15 mouse cellular contexts compared by ENCODE assay signal in the genomic region with DNA sequence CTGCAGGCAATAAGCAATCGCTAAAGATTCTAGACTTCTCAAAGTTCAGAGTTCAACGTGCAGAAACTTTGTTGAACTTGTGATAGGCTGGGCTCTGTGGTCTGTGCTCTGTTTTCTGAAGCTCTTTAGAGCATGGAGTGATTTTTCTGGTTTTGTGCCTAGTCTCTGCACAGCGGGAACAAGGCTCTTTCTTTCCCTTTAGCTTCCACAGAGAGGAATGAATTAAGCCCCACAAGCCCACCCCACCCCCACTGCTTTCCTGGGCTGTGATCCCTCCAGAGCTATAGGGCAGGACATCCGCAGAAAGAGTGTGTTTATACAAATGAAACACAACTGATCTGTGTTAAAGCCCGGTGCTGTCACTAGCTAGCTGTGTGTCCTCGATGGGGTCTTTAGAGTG.
A peak's percentile ranks its signal among the peaks of the same experiment; 100 is the strongest.
DNase-seq lines count a peak whose midpoint lies in the region; ATAC-seq and TF ChIP-seq lines count a peak whose summit lies in the region.
"Had no signal": no experiment of that assay in that cellular context is flagged by ENCODE, and none has a peak within 500 bp of the region (broad histone marks: within the 10 kb centered on the region; RNA-seq: fewer than 3 reads in every experiment).

No protein-coding gene starts in this region.

- H3K4me2 ChIP-seq in hindbrain, embryonic 13.5 days: no peak overlapping the region
- H3K4me2 ChIP-seq in hindbrain, embryonic 11.5 days (replicated peaks; ENCODE audit: low read depth, low read length): no peak overlapping the region
- H3K4me2 ChIP-seq in forebrain, embryonic 16.5 days (ENCODE audit: low read length): no peak overlapping the region
- H3K4me2 ChIP-seq in midbrain, embryonic 14.5 days (ENCODE audit: low read length): no peak overlapping the region
- H3K4me2 ChIP-seq: heart, embryonic 11.5 days had no signal

- no peaks in the 10 kb centered on the region for H3K36me3 ChIP-seq in hindbrain, embryonic 13.5 days
- no peaks in the 10 kb centered on the region for H3K36me3 ChIP-seq in hindbrain, embryonic 11.5 days (ENCODE audit: control insufficient read depth, insufficient read depth, low read length)
- H3K36me3 ChIP-seq in forebrain, embryonic 16.5 days (ENCODE audit: control insufficient read depth, insufficient read depth): no peaks in the 10 kb centered on the region
- H3K36me3 ChIP-seq in midbrain, embryonic 14.5 days (ENCODE audit: control insufficient read depth, insufficient read depth, low read length): no peaks in the 10 kb centered on the region

- no peaks in the 10 kb centered on the region for H3K9me3 ChIP-seq in hindbrain, embryonic 13.5 days
- H3K9me3 ChIP-seq in hindbrain, embryonic 11.5 days (ENCODE audit: control insufficient read depth, low read length): 0 out of 2 replicates have a peak, but pooled peaks cover 2% of the 10 kb centered on the region
- H3K9me3 ChIP-seq in forebrain, embryonic 16.5 days (ENCODE audit: control insufficient read depth, low read length): no peaks in the 10 kb centered on the region
- peaks cover 4% of the 10 kb centered on the region; the same call in 1 of the 2 replicates for H3K9me3 ChIP-seq in midbrain, embryonic 14.5 days (ENCODE audit: control insufficient read depth, low read length)

- H3K27me3 ChIP-seq in hindbrain, embryonic 13.5 days: peaks cover 14% of the 10 kb centered on the region; the same call in 1 of the 2 replicates
- H3K27me3 ChIP-seq in hindbrain, embryonic 11.5 days (ENCODE audit: control insufficient read depth, insufficient read depth, low read length): no peaks in the 10 kb centered on the region
- H3K27me3 ChIP-seq in forebrain, embryonic 16.5 days (replicated peaks; ENCODE audit: control insufficient read depth, insufficient read depth, low read length): no peaks in the 10 kb centered on the region
- no peaks in the 10 kb centered on the region for H3K27me3 ChIP-seq in midbrain, embryonic 14.5 days (ENCODE audit: control insufficient read depth, insufficient read depth, low read length)

- no peak overlapping the region for H3K9ac ChIP-seq in hindbrain, embryonic 13.5 days
- H3K9ac ChIP-seq in hindbrain, embryonic 11.5 days (ENCODE audit: low read depth, low read length): no peak overlapping the region
- no peak overlapping the region for H3K9ac ChIP-seq in forebrain, embryonic 16.5 days (replicated peaks; ENCODE audit: low read depth, low read length)
- no peak overlapping the region for H3K9ac ChIP-seq in midbrain, embryonic 14.5 days (replicated peaks; ENCODE audit: low read length)

- no peak for DNase-seq in hindbrain, embryonic 11.5 days (ENCODE audit: low spot score)
- DNase-seq in embryo, embryonic 9.5 days (ENCODE audit: extremely low spot score): peak; percentile 13
- DNase-seq in midbrain, embryonic 14.5 days: peak; percentile 50
- no peak for DNase-seq in layer of hippocampus, postnatal 36 days
- no peak for DNase-seq in lung, adult 2 months
- DNase-seq: adrenal gland, adult 8-10 months; cerebellum, adult 18-20 months; gastrocnemius, postnatal 14 days; liver; lung, adult 18-20 months; thymus, postnatal 36 days had no signal

- ATAC-seq in hindbrain, embryonic 13.5 days (ENCODE audit: low FRiP score): no peak
- ATAC-seq in hindbrain, embryonic 11.5 days (ENCODE audit: low FRiP score): no peak
- ATAC-seq in forebrain, embryonic 16.5 days: peak; percentile 26; the same call in 1 of the 2 replicates
- ATAC-seq in midbrain, embryonic 14.5 days (ENCODE audit: low FRiP score, low TSS enrichment): no peak
- ATAC-seq: intestine, embryonic 16.5 days had no signal

- WGBS in hindbrain, embryonic 13.5 days: 44% methylated on average over 6 of the region's 6 CpGs
- WGBS in hindbrain, embryonic 11.5 days: 50% methylated on average over 6 of the region's 6 CpGs
- 16% methylated on average over 6 of the region's 6 CpGs for WGBS in forebrain, embryonic 16.5 days
- WGBS in midbrain, embryonic 14.5 days: 33% methylated on average over 6 of the region's 6 CpGs
- 35% methylated on average over 6 of the region's 6 CpGs for WGBS in lung, adult 2 months

- no peak overlapping the region for H3K4me3 ChIP-seq in hindbrain, embryonic 13.5 days
- H3K4me3 ChIP-seq in hindbrain, embryonic 11.5 days (ENCODE audit: low read depth, low read length): no peak overlapping the region
- no peak overlapping the region for H3K4me3 ChIP-seq in forebrain, embryonic 16.5 days (replicated peaks; ENCODE audit: low read length)
- no peak overlapping the region for H3K4me3 ChIP-seq in midbrain, embryonic 14.5 days (replicated peaks; ENCODE audit: low read depth, low read length)
- no peak overlapping the region for H3K4me3 ChIP-seq in lung, adult 2 months (replicated peaks; ENCODE audit: extremely low read depth, low read depth, low read length)

- TF ChIP-seq CTCF in lung, adult 2 months (IDR thresholded peaks at IDR 0.05; ENCODE audit: insufficient read depth, low read length): no peak

- TF ChIP-seq POLR2A in lung, adult 2 months (IDR thresholded peaks at IDR 0.05; ENCODE audit: borderline replicate concordance, extremely low read depth, low read depth, low read length): no peak

- 0 out of 2 replicates have a peak overlapping the region, but pooled peaks have one; percentile 50 for H3K27ac ChIP-seq in hindbrain, embryonic 13.5 days
- H3K27ac ChIP-seq in hindbrain, embryonic 11.5 days (ENCODE audit: low read depth, low read length): no peak overlapping the region
- no peak overlapping the region for H3K27ac ChIP-seq in forebrain, embryonic 16.5 days (ENCODE audit: low read length)
- no peak overlapping the region for H3K27ac ChIP-seq in midbrain, embryonic 14.5 days (replicated peaks; ENCODE audit: low read depth, low read length)

- peaks cover 4% of the 10 kb centered on the region; the same call in 1 of the 2 replicates for H3K4me1 ChIP-seq in hindbrain, embryonic 13.5 days (replicated peaks)
- no peaks in the 10 kb centered on the region for H3K4me1 ChIP-seq in hindbrain, embryonic 11.5 days (replicated peaks; ENCODE audit: control insufficient read depth, insufficient read depth, low read length)
- peaks cover 6% of the 10 kb centered on the region; the same call in 1 of the 2 replicates for H3K4me1 ChIP-seq in forebrain, embryonic 16.5 days (replicated peaks; ENCODE audit: control insufficient read depth, insufficient read depth, low read length)
- H3K4me1 ChIP-seq in midbrain, embryonic 14.5 days (ENCODE audit: control insufficient read depth, insufficient read depth, low read length): peaks cover 9% of the 10 kb centered on the region; the same call in 1 of the 2 replicates
- H3K4me1 ChIP-seq in lung, adult 2 months (ENCODE audit: control insufficient read depth, insufficient read depth, low read length): no peaks in the 10 kb centered on the region

Comparison
In these comparisons a context has a peak if more than half of its experiments do, and no peak if none do; other contexts are left out.
1. DNase-seq: peak in embryo, embryonic 9.5 days (single experiment) and midbrain, embryonic 14.5 days (single experiment); none in hindbrain, embryonic 11.5 days (single experiment), layer of hippocampus, postnatal 36 days (0 of 2) and lung, adult 2 months (single experiment).